Mouse (Mus musculus) liver, postnatal 0 days (tissue): ENCODE results near the gene Gli2.

Experiments
- CTCF ChIP-seq: sonication (generic); IDR thresholded peaks from 2 replicates; pipeline ENCODE4 v1.5.1; 2016; ENCODE audit warnings: antibody characterized with exemption, low read depth
- EP300 ChIP-seq: IDR thresholded peaks from 2 replicates; pipeline ENCODE4 v1.6.1; 2016; ENCODE audit warnings: antibody characterized with exemption, low read depth, mild to moderate bottlenecking

GRCm38 (mm10) chr1:119056491-119056890, 3.1 kb upstream of the Gli2 start:
- TF ChIP-seq CTCF: no peak
- TF ChIP-seq EP300: no peak
